Mouse (Mus musculus): Measurements from ENCODE around the gene Ncor1. TPM values are rescaled to one million over a fixed set of nuclear protein-coding genes. Genes with fewer than 3 reads are reported as not detected.

Ncor1 gene
- polyA plus RNA-seq (2016; fragmentation: Nextera tagmentation; extraction: Ambion mirVana): 127 and 131 TPM in 2 replicates

GRCm38 (mm10) chr11:62458276-62458724 lies at the start of gene Ncor1, which contains the start of gene Pigl:
TSS of gene Ncor1 (minus strand) at chr11:62458541.
TSS of gene Pigl (plus strand) at chr11:62458460.
- Histone ChIP-seq H3K36me3 (peaks cover 7% of the 10 kb centered on the region; the same call in 1 of the 2 replicates), H3K27me3 (ENCODE audit: insufficient read depth, poor library complexity, severe bottlenecking) (no peaks in the 10 kb centered on the region), H3K4me1 (replicated peaks) (peaks cover 21% of the 10 kb centered on the region), H3K9me3 (no peaks in the 10 kb centered on the region), H3K4me3 (peak within 1 kb of the TSS; percentile 97), H3K27ac (peak within 1 kb of the TSS; percentile 100)
- under 1% methylated on average over 33 of the region's 33 CpGs for WGBS
- DNase-seq (ENCODE audit: low spot score): peak; percentile 88

- WGBS: 88% methylated on average over 4 of the region's 4 CpGs
- H3K4me3 ChIP-seq: no peak overlapping the region
- H3K27me3 ChIP-seq (ENCODE audit: insufficient read depth, poor library complexity, severe bottlenecking): no peaks in the 10 kb centered on the region
- H3K4me1 ChIP-seq (replicated peaks): peaks cover 7% of the 10 kb centered on the region
- no peaks in the 10 kb centered on the region for H3K9me3 ChIP-seq
- H3K27ac ChIP-seq: no peak overlapping the region
- peaks cover 18% of the 10 kb centered on the region; the same call in 1 of the 2 replicates for H3K36me3 ChIP-seq
- no peak for DNase-seq (ENCODE audit: low spot score)
These were observed 49.3 kb upstream of the Ncor1 start for GRCm38 (mm10) chr11:62507683-62508082.

GRCm38 (mm10) chr11:62500529-62500928 lies 42.2 kb upstream of the Ncor1 start:
- DNase-seq (ENCODE audit: low spot score): no peak
- Histone ChIP-seq H3K4me3 (no peak overlapping the region), H3K36me3 (0 out of 2 replicates have a peak, but pooled peaks cover 7% of the 10 kb centered on the region), H3K27ac (no peak overlapping the region), H3K27me3 (ENCODE audit: insufficient read depth, poor library complexity, severe bottlenecking) (no peaks in the 10 kb centered on the region), H3K4me1 (replicated peaks) (peaks cover 4% of the 10 kb centered on the region; the same call in 1 of the 2 replicates), H3K9me3 (no peaks in the 10 kb centered on the region)
- WGBS: 87% methylated on average over 2 of the region's 2 CpGs

GRCm38 (mm10) chr11:62498802-62499201 lies 40.5 kb upstream of the Ncor1 start:
- no peak for DNase-seq (ENCODE audit: low spot score)
- no peak overlapping the region for H3K27ac ChIP-seq
- 83% methylated on average over 2 of the region's 2 CpGs for WGBS
- peaks cover 18% of the 10 kb centered on the region for H3K4me1 ChIP-seq (replicated peaks)
- no peaks in the 10 kb centered on the region for H3K27me3 ChIP-seq (ENCODE audit: insufficient read depth, poor library complexity, severe bottlenecking)
- no peaks in the 10 kb centered on the region for H3K36me3 ChIP-seq
- H3K9me3 ChIP-seq: no peaks in the 10 kb centered on the region
- no peak overlapping the region for H3K4me3 ChIP-seq

- H3K27ac ChIP-seq: no peak overlapping the region
These were observed 38.8 kb upstream of the Ncor1 start for GRCm38 (mm10) chr11:62497181-62497580.

GRCm38 (mm10) chr11:62496151-62496715 lies 37.9 kb upstream of the Ncor1 start:
- 63% methylated on average over 5 of the region's 5 CpGs for WGBS
- no peaks in the 10 kb centered on the region for H3K9me3 ChIP-seq
- H3K36me3 ChIP-seq: no peaks in the 10 kb centered on the region
- no peak overlapping the region for H3K27ac ChIP-seq
- DNase-seq (ENCODE audit: low spot score): peak; percentile 30
- H3K4me3 ChIP-seq: no peak overlapping the region
- peaks cover 18% of the 10 kb centered on the region for H3K4me1 ChIP-seq (replicated peaks)
- no peaks in the 10 kb centered on the region for H3K27me3 ChIP-seq (ENCODE audit: insufficient read depth, poor library complexity, severe bottlenecking)

More at GRCm38 (mm10) chr11:62497181-62497580, 38.8 kb upstream of the Ncor1 start:
- DNase-seq (ENCODE audit: low spot score): no peak
- Histone ChIP-seq H3K4me3 (no peak overlapping the region), H3K27me3 (ENCODE audit: insufficient read depth, poor library complexity, severe bottlenecking) (no peaks in the 10 kb centered on the region), H3K9me3 (no peaks in the 10 kb centered on the region), H3K36me3 (no peaks in the 10 kb centered on the region), H3K4me1 (replicated peaks) (peaks cover 18% of the 10 kb centered on the region)
- 58% methylated on average over 3 of the region's 3 CpGs for WGBS

- no peak overlapping the region for H3K4me3 ChIP-seq
- 33% methylated on average over 9 of the region's 10 CpGs for WGBS
- H3K27ac ChIP-seq: peak overlapping the region; percentile 87
- peak; percentile 25 for DNase-seq (ENCODE audit: low spot score)
- no peaks in the 10 kb centered on the region for H3K36me3 ChIP-seq
- peaks cover 18% of the 10 kb centered on the region for H3K4me1 ChIP-seq (replicated peaks)
- no peaks in the 10 kb centered on the region for H3K9me3 ChIP-seq
- no peaks in the 10 kb centered on the region for H3K27me3 ChIP-seq (ENCODE audit: insufficient read depth, poor library complexity, severe bottlenecking)
These were observed 37.0 kb upstream of the Ncor1 start for GRCm38 (mm10) chr11:62495276-62495801.

- Histone ChIP-seq H3K4me3 (no peak overlapping the region; the same call in 1 of the 2 replicates), H3K9me3 (no peaks in the 10 kb centered on the region), H3K27ac (peak overlapping the region; percentile 87), H3K27me3 (ENCODE audit: insufficient read depth, poor library complexity, severe bottlenecking) (no peaks in the 10 kb centered on the region), H3K36me3 (no peaks in the 10 kb centered on the region), H3K4me1 (replicated peaks) (peaks cover 18% of the 10 kb centered on the region)
- WGBS: 4% methylated on average over 6 of the region's 6 CpGs
- peak; percentile 60 for DNase-seq (ENCODE audit: low spot score)
These were observed 36.5 kb upstream of the Ncor1 start for GRCm38 (mm10) chr11:62494754-62495275.

- DNase-seq (ENCODE audit: low spot score): no peak
- H3K4me1 ChIP-seq (replicated peaks): peaks cover 18% of the 10 kb centered on the region
- H3K36me3 ChIP-seq: no peaks in the 10 kb centered on the region
- H3K9me3 ChIP-seq: no peaks in the 10 kb centered on the region
- WGBS: 97% methylated on average over 6 of the region's 6 CpGs
- H3K4me3 ChIP-seq: no peak overlapping the region
- H3K27me3 ChIP-seq (ENCODE audit: insufficient read depth, poor library complexity, severe bottlenecking): no peaks in the 10 kb centered on the region
- no peak overlapping the region for H3K27ac ChIP-seq
These were observed 35.4 kb upstream of the Ncor1 start for GRCm38 (mm10) chr11:62493701-62494100.

- no peak overlapping the region for H3K27ac ChIP-seq
- no peak for DNase-seq (ENCODE audit: low spot score)
- H3K9me3 ChIP-seq: no peaks in the 10 kb centered on the region
- WGBS: 94% methylated on average over 10 of the region's 10 CpGs
- no peaks in the 10 kb centered on the region for H3K36me3 ChIP-seq
- H3K27me3 ChIP-seq (ENCODE audit: insufficient read depth, poor library complexity, severe bottlenecking): no peaks in the 10 kb centered on the region
- no peaks in the 10 kb centered on the region for H3K4me1 ChIP-seq (replicated peaks)
- no peak overlapping the region for H3K4me3 ChIP-seq
These were observed 29.4 kb upstream of the Ncor1 start for GRCm38 (mm10) chr11:62487540-62488350.

GRCm38 (mm10) chr11:62486949-62487348 lies 28.6 kb upstream of the Ncor1 start:
- 96% methylated on average over 1 of the region's 1 CpGs for WGBS
- no peaks in the 10 kb centered on the region for H3K36me3 ChIP-seq
- H3K4me1 ChIP-seq (replicated peaks): no peaks in the 10 kb centered on the region
- DNase-seq (ENCODE audit: low spot score): no peak
- H3K9me3 ChIP-seq: no peaks in the 10 kb centered on the region
- no peak overlapping the region for H3K4me3 ChIP-seq
- H3K27me3 ChIP-seq (ENCODE audit: insufficient read depth, poor library complexity, severe bottlenecking): no peaks in the 10 kb centered on the region
- H3K27ac ChIP-seq: no peak overlapping the region

GRCm38 (mm10) chr11:62479581-62479980 lies 21.2 kb upstream of the Ncor1 start:
- no peak overlapping the region for H3K4me3 ChIP-seq
- DNase-seq (ENCODE audit: low spot score): no peak
- H3K27ac ChIP-seq: no peak overlapping the region
- H3K36me3 ChIP-seq: no peaks in the 10 kb centered on the region
- H3K4me1 ChIP-seq (replicated peaks): no peaks in the 10 kb centered on the region
- 91% methylated on average over 5 of the region's 5 CpGs for WGBS
- no peaks in the 10 kb centered on the region for H3K27me3 ChIP-seq (ENCODE audit: insufficient read depth, poor library complexity, severe bottlenecking)
- H3K9me3 ChIP-seq: no peaks in the 10 kb centered on the region

GRCm38 (mm10) chr11:62478931-62479330 lies 20.6 kb upstream of the Ncor1 start:
- 85% methylated on average over 6 of the region's 6 CpGs for WGBS
- H3K36me3 ChIP-seq: no peaks in the 10 kb centered on the region

More at GRCm38 (mm10) chr11:62478931-62479330, 20.6 kb upstream of the Ncor1 start:
- Histone ChIP-seq H3K27me3 (ENCODE audit: insufficient read depth, poor library complexity, severe bottlenecking) (no peaks in the 10 kb centered on the region), H3K9me3 (no peaks in the 10 kb centered on the region), H3K4me3 (no peak overlapping the region), H3K27ac (no peak overlapping the region), H3K4me1 (replicated peaks) (no peaks in the 10 kb centered on the region)
- DNase-seq (ENCODE audit: low spot score): no peak

All from hindbrain, embryonic 10.5 days (tissue).